7 mouse cellular contexts compared by ENCODE assay signal in the genomic region with DNA sequence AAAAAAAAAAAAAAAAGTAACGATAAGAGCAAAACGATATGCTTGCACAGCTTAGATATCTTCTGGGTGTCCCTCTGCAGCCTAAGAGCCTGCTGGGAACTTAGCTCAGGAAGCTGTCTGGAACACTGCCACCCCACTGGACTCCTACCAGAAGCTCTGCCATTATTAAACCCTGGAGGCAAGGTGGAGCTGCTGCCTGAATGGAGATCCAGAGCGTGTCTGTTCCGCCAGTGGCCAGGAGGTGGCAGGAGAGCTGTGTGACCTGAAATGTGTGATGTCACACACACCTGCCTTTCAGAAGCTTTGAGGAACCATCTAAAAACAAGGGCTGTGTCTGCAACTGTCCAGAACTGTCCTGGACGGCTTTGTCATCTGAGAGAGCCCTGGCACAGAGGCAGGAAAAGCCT. TPM values are rescaled to one million over a fixed set of nuclear protein-coding genes. Genes with fewer than 3 reads are reported as not detected.
DNase-seq lines count a peak whose midpoint lies in the region; ATAC-seq lines count a peak whose summit lies in the region.

No protein-coding gene starts in this region.

- H3K27ac ChIP-seq in midbrain, embryonic 14.5 days (replicated peaks; ENCODE audit: low read depth, low read length) = no peak overlapping the region

- no peak overlapping the region for H3K4me2 ChIP-seq in midbrain, embryonic 14.5 days (ENCODE audit: low read length)

- H3K4me3 ChIP-seq in midbrain, embryonic 14.5 days (replicated peaks; ENCODE audit: low read depth, low read length) = no peak overlapping the region

- peak; percentile 81 to 94 for DNase-seq in adrenal gland, adult (ENCODE audit: inconsistent age in 2 of 2, low spot score in 1 of 2)
- peak; percentile 88 for DNase-seq in embryo, embryonic 10 days (ENCODE audit: low spot score)
- DNase-seq in gastrocnemius, postnatal 25 days = peak; percentile 83
- DNase-seq in kidney, adult 11 months = peak; percentile 94
- DNase-seq in left cerebral cortex, postnatal 36 days (ENCODE audit: low spot score in 2 of 2) = peak; percentile 72 to 73
- peak; percentile 85 for DNase-seq in midbrain, embryonic 14.5 days
- DNase-seq in spleen, adult 12 weeks (ENCODE audit: low spot score) = peak; percentile 70

- H3K4me1 ChIP-seq in midbrain, embryonic 14.5 days (ENCODE audit: control insufficient read depth, insufficient read depth, low read length) = no peaks in the 10 kb centered on the region

- no peaks in the 10 kb centered on the region for H3K36me3 ChIP-seq in midbrain, embryonic 14.5 days (ENCODE audit: control insufficient read depth, insufficient read depth, low read length)

- intact Hi-C loops in left cerebral cortex, postnatal 36 days (cut with DNase I) = no loop called here

- 39% methylated on average over 5 of the region's 5 CpGs for WGBS in midbrain, embryonic 14.5 days

- peak; percentile 53; the same call in 1 of the 2 replicates for ATAC-seq in midbrain, embryonic 14.5 days (ENCODE audit: low FRiP score, low TSS enrichment)

- no peak overlapping the region for H3K9ac ChIP-seq in midbrain, embryonic 14.5 days (replicated peaks; ENCODE audit: low read length)

- H3K27me3 ChIP-seq in midbrain, embryonic 14.5 days (ENCODE audit: control insufficient read depth, insufficient read depth, low read length) = no peaks in the 10 kb centered on the region

- no peaks in the 10 kb centered on the region for H3K9me3 ChIP-seq in midbrain, embryonic 14.5 days (ENCODE audit: control insufficient read depth, low read length)

RNA-seq across cellular contexts. Expression of a gene that starts 13.6 kb away (rescaled TPM):
- 10 to 100 TPM; 33.3 to 34.5 TPM for total RNA-seq in gastrocnemius, postnatal 25 days (2021)
- 10 to 100 TPM; 21.4 to 24.5 TPM for total RNA-seq in left cerebral cortex, postnatal 36 days (2021)
- polyA plus RNA-seq in midbrain, embryonic 14.5 days (2014; fragmentation: Nextera tagmentation; extraction: Ambion mirVana) = 28.9 and 35.6 TPM in 2 replicates
